Mouse (Mus musculus) MEL (cell line): ENCODE measurements around the gene Kansl1. TPM values are rescaled to one million over a fixed set of nuclear protein-coding genes. Genes with fewer than 3 reads are reported as not detected.

Experiments used
- DNase-seq: peaks from one replicate; pipeline ENCODE4 v3.0.0; 2011; ENCODE audit warnings: low read depth, low spot score
- H3K27ac ChIP-seq: 2 replicates; pipeline ENCODE4 v1.5.1; 2012; ENCODE audit warnings: low read depth, mild to moderate bottlenecking, control low read depth, low read length, moderate library complexity; ENCODE audit not compliant: control insufficient read depth
- H3K27me3 ChIP-seq, 2 experiments: fragments of 150-350 bp in 1 of 2; sonication (generic) in 1 of 2; 2 replicates each; pipeline ENCODE4 v1.6.1; 2012; ENCODE audit warnings: low read length in 2 of 2, mild to moderate bottlenecking in 2 of 2, improper control_type of control experiment in 1 of 2, moderate library complexity in 1 of 2; ENCODE audit not compliant: insufficient read depth in 2 of 2, control insufficient read depth in 1 of 2
- H3K36me3 ChIP-seq, 2 experiments: 2 replicates each; pipeline ENCODE4 v1.6.1; 2012 to 2014; ENCODE audit warnings: low read length in 2 of 2, improper control_type of control experiment in 1 of 2, inconsistent platforms in 1 of 2, mild to moderate bottlenecking in 1 of 2; ENCODE audit not compliant: insufficient read depth in 2 of 2, control insufficient read depth in 1 of 2
- H3K4me1 ChIP-seq, 2 experiments: fragments of 150-350 bp in 1 of 2; sonication (generic) in 1 of 2; 2 replicates each; pipeline ENCODE4 v1.6.1; 2012; ENCODE audit warnings: low read length in 2 of 2, improper control_type of control experiment in 1 of 2, mild to moderate bottlenecking in 1 of 2; ENCODE audit not compliant: insufficient read depth in 2 of 2, control insufficient read depth in 1 of 2
- H3K4me3 ChIP-seq, 2 experiments: fragments of 150-350 bp in 1 of 2; sonication (generic) in 1 of 2; 2 replicates each; pipeline ENCODE4 v1.5.1; 2012; ENCODE audit warnings: low read depth in 2 of 2, low read length in 2 of 2, mild to moderate bottlenecking in 2 of 2, moderate library complexity in 2 of 2, control low read depth in 1 of 2, improper control_type of control experiment in 1 of 2; ENCODE audit not compliant: control insufficient read depth in 1 of 2, insufficient read depth in 1 of 2
- H3K79me2 ChIP-seq: 2 replicates; pipeline ENCODE4 v1.6.1; 2012; ENCODE audit warnings: mild to moderate bottlenecking, low read length, moderate library complexity; ENCODE audit not compliant: control insufficient read depth, poor library complexity, insufficient read depth
- H3K9ac ChIP-seq: 2 replicates; pipeline ENCODE4 v1.6.1; 2012; ENCODE audit warnings: low read depth, mild to moderate bottlenecking, control low read depth, low read length, moderate library complexity; ENCODE audit not compliant: control insufficient read depth, poor library complexity, severe bottlenecking
- H3K9me3 ChIP-seq: fragments of 150-350 bp; sonication (generic); replicated peaks from 2 replicates; pipeline ENCODE4 v1.6.1; 2012; ENCODE audit warnings: mild to moderate bottlenecking, low read length, improper control_type of control experiment, moderate library complexity; ENCODE audit not compliant: insufficient read depth
- BHLHE40 ChIP-seq: IDR thresholded peaks from 2 replicates; pipeline ENCODE4 v1.6.1; 2012; ENCODE audit warnings: low read depth, mild to moderate bottlenecking, inconsistent platforms, low read length, improper control_type of control experiment, borderline replicate concordance
- CHD1 ChIP-seq: IDR thresholded peaks from 2 replicates; pipeline ENCODE4 v1.6.1; 2012; ENCODE audit warnings: low read depth, mild to moderate bottlenecking, inconsistent platforms, low read length, improper control_type of control experiment
- CHD2 ChIP-seq: IDR thresholded peaks from 2 replicates; pipeline ENCODE4 v1.6.1; 2011; ENCODE audit warnings: low read length, improper control_type of control experiment
- CTCF ChIP-seq, 3 experiments: IDR thresholded peaks in 2 of 3; conservative IDR thresholded peaks in 1 of 3; 2 replicates each; pipeline ENCODE4 v1.5.1; 2011 to 2012; ENCODE audit warnings: low read length in 3 of 3, low read depth in 2 of 3, mild to moderate bottlenecking in 2 of 3, improper control_type of control experiment in 1 of 3, inconsistent platforms in 1 of 3, mixed read lengths in 1 of 3, moderate library complexity in 1 of 3; ENCODE audit not compliant: control insufficient read depth in 1 of 3, insufficient read depth in 1 of 3, poor library complexity in 1 of 3, severe bottlenecking in 1 of 3
- E2F4 ChIP-seq: IDR thresholded peaks from 2 replicates; pipeline ENCODE4 v1.6.1; 2011; ENCODE audit warnings: low read depth, low read length, improper control_type of control experiment, borderline replicate concordance
- ELF1 ChIP-seq: IDR thresholded peaks from 2 replicates; pipeline ENCODE4 v1.6.1; 2014; ENCODE audit warnings: low read depth, mild to moderate bottlenecking, inconsistent platforms, low read length, improper control_type of control experiment, moderate library complexity
- EP300 ChIP-seq, 2 experiments: IDR thresholded peaks; 2 replicates each; pipeline ENCODE4 v1.6.1; 2011; ENCODE audit warnings: improper control_type of control experiment in 2 of 2, low read length in 2 of 2, low read depth in 1 of 2, mild to moderate bottlenecking in 1 of 2
- ETS1 ChIP-seq: IDR thresholded peaks from 2 replicates; pipeline ENCODE4 v1.6.1; 2012; ENCODE audit warnings: low read depth, mild to moderate bottlenecking, inconsistent platforms, low read length, improper control_type of control experiment, moderate library complexity
- GABPA ChIP-seq: IDR thresholded peaks from 2 replicates; pipeline ENCODE4 v1.6.1; 2012; ENCODE audit warnings: low read depth, mild to moderate bottlenecking, inconsistent platforms, low read length, improper control_type of control experiment, moderate library complexity
- GATA1 ChIP-seq: IDR thresholded peaks from 2 replicates; pipeline ENCODE4 v1.6.1; 2011; ENCODE audit warnings: low read depth, low read length, improper control_type of control experiment
- HCFC1 ChIP-seq: IDR thresholded peaks from 2 replicates; pipeline ENCODE4 v1.6.1; 2012; ENCODE audit warnings: low read depth, mild to moderate bottlenecking, inconsistent platforms, low read length, improper control_type of control experiment, moderate library complexity
- JUND ChIP-seq: IDR thresholded peaks from 2 replicates; pipeline ENCODE4 v1.6.1; 2011; ENCODE audit warnings: low read depth, mild to moderate bottlenecking, improper control_type of control experiment, low read length
- KAT2A ChIP-seq: conservative IDR thresholded peaks from 2 replicates; pipeline ENCODE4 v1.6.1; 2012; ENCODE audit warnings: low read depth, low read length, improper control_type of control experiment, inconsistent platforms
- MAFK ChIP-seq: IDR thresholded peaks from 2 replicates; pipeline ENCODE4 v1.6.1; 2011; ENCODE audit warnings: low read depth, mild to moderate bottlenecking, low read length, improper control_type of control experiment, borderline replicate concordance
- MAX ChIP-seq: IDR thresholded peaks from 2 replicates; pipeline ENCODE4 v1.6.1; 2011; ENCODE audit warnings: low read length, improper control_type of control experiment
- MAZ ChIP-seq: IDR thresholded peaks from 2 replicates; pipeline ENCODE4 v1.6.1; 2012; ENCODE audit warnings: low read depth, mild to moderate bottlenecking, inconsistent platforms, low read length, improper control_type of control experiment
- MEF2A ChIP-seq: IDR thresholded peaks from 2 replicates; pipeline ENCODE4 v1.6.1; 2014; ENCODE audit warnings: low read depth, mild to moderate bottlenecking, inconsistent platforms, low read length, improper control_type of control experiment; ENCODE audit not compliant: poor library complexity, insufficient replicate concordance, severe bottlenecking; ENCODE audit errors: extremely low read depth
- MXI1 ChIP-seq: IDR thresholded peaks from 2 replicates; pipeline ENCODE4 v1.6.1; 2011; ENCODE audit warnings: mild to moderate bottlenecking, low read depth, low read length, improper control_type of control experiment
- MYB ChIP-seq: IDR thresholded peaks from 2 replicates; pipeline ENCODE4 v1.6.1; 2011; ENCODE audit warnings: mild to moderate bottlenecking, low read depth, low read length, improper control_type of control experiment
- MYC ChIP-seq: IDR thresholded peaks from 2 replicates; pipeline ENCODE4 v1.6.1; 2011; ENCODE audit warnings: low read depth, mild to moderate bottlenecking, low read length, improper control_type of control experiment, moderate library complexity
- NELFE ChIP-seq: IDR thresholded peaks from 2 replicates; pipeline ENCODE4 v1.6.1; 2011; ENCODE audit warnings: low read depth, low read length, improper control_type of control experiment
- NRF1 ChIP-seq: IDR thresholded peaks from 2 replicates; pipeline ENCODE4 v1.6.1; 2014; ENCODE audit warnings: low read depth, mild to moderate bottlenecking, inconsistent platforms, low read length, improper control_type of control experiment, moderate library complexity; ENCODE audit not compliant: poor library complexity, insufficient read depth, severe bottlenecking
- POLR2A ChIP-seq, 2 experiments: IDR thresholded peaks; 2 replicates each; pipeline ENCODE4 v1.6.1; 2011 to 2012; ENCODE audit warnings: low read length in 2 of 2, mild to moderate bottlenecking in 2 of 2, control low read depth in 1 of 2, improper control_type of control experiment in 1 of 2, low read depth in 1 of 2, moderate library complexity in 1 of 2; ENCODE audit not compliant: control insufficient read depth in 1 of 2, insufficient read depth in 1 of 2, poor library complexity in 1 of 2
- POLR2AphosphoS2 ChIP-seq: IDR thresholded peaks from 2 replicates; pipeline ENCODE4 v1.6.1; 2011; ENCODE audit warnings: low read length, improper control_type of control experiment
- POLR2AphosphoS5 ChIP-seq: IDR thresholded peaks from 2 replicates; pipeline ENCODE4 v1.6.1; 2012; ENCODE audit warnings: low read depth, borderline replicate concordance, mild to moderate bottlenecking, inconsistent platforms, low read length, moderate library complexity, mixed read lengths
- RAD21 ChIP-seq: IDR thresholded peaks from 2 replicates; pipeline ENCODE4 v1.6.1; 2011; ENCODE audit warnings: mild to moderate bottlenecking, low read depth, low read length, improper control_type of control experiment
- RCOR1 ChIP-seq: IDR thresholded peaks from 2 replicates; pipeline ENCODE4 v1.6.1; 2012; ENCODE audit warnings: low read depth, mild to moderate bottlenecking, inconsistent platforms, low read length, improper control_type of control experiment
- TAL1 ChIP-seq: IDR thresholded peaks from 2 replicates; pipeline ENCODE4 v1.6.1; 2012; ENCODE audit warnings: mild to moderate bottlenecking, inconsistent platforms, low read length, moderate library complexity, mixed read lengths
- TBP ChIP-seq: IDR thresholded peaks from 2 replicates; pipeline ENCODE4 v1.8.0; 2011; ENCODE audit warnings: low read depth, low read length, improper control_type of control experiment
- TCF12 ChIP-seq: IDR thresholded peaks from 2 replicates; pipeline ENCODE4 v1.6.1; 2014; ENCODE audit warnings: low read depth, mild to moderate bottlenecking, inconsistent platforms, low read length, improper control_type of control experiment, moderate library complexity
- UBTF ChIP-seq: IDR thresholded peaks from 2 replicates; pipeline ENCODE4 v1.6.1; 2012; ENCODE audit warnings: low read depth, mild to moderate bottlenecking, inconsistent platforms, low read length, improper control_type of control experiment, moderate library complexity, borderline replicate concordance; ENCODE audit not compliant: insufficient read depth
- USF1 ChIP-seq: IDR thresholded peaks from 2 replicates; pipeline ENCODE4 v1.6.1; 2014; ENCODE audit warnings: low read depth, mild to moderate bottlenecking, inconsistent platforms, low read length, improper control_type of control experiment, moderate library complexity
- USF2 ChIP-seq, 2 experiments: IDR thresholded peaks; 2 replicates each; pipeline ENCODE4 v1.6.1; 2011 to 2012; ENCODE audit warnings: improper control_type of control experiment in 2 of 2, low read length in 2 of 2, borderline replicate concordance in 1 of 2, inconsistent platforms in 1 of 2, low read depth in 1 of 2, mild to moderate bottlenecking in 1 of 2; ENCODE audit not compliant: insufficient read depth in 1 of 2
- ZC3H11A ChIP-seq: IDR thresholded peaks from 2 replicates; pipeline ENCODE4 v1.6.1; 2012; ENCODE audit warnings: low read depth, mild to moderate bottlenecking, inconsistent platforms, low read length, improper control_type of control experiment
- ZKSCAN1 ChIP-seq: IDR thresholded peaks from 2 replicates; pipeline ENCODE4 v1.6.1; 2012; ENCODE audit warnings: low read depth, mild to moderate bottlenecking, inconsistent platforms, low read length, improper control_type of control experiment, moderate library complexity
- ZMIZ1 ChIP-seq: IDR thresholded peaks from 2 replicates; pipeline ENCODE4 v1.6.1; 2012; ENCODE audit warnings: low read depth, mild to moderate bottlenecking, inconsistent platforms, low read length, improper control_type of control experiment, moderate library complexity
- ZNF384 ChIP-seq: IDR thresholded peaks from 2 replicates; pipeline ENCODE4 v1.6.1; 2012; ENCODE audit warnings: low read depth, mild to moderate bottlenecking, inconsistent platforms, low read length, improper control_type of control experiment
- polyA plus RNA-seq, 2 experiments: library from polyadenylated mRNA; stranded (reverse) in 1 of 2; unstranded in 1 of 2; fragments of >175 nt in 1 of 2; fragments of >200 nt in 1 of 2; gene quantifications; 2 replicates each; pipeline versions ENCODE4 v1.2.1 to v1.2.4; 2012; ENCODE audit warnings: low replicate concordance in 2 of 2, low read depth in 1 of 2; ENCODE audit not compliant: insufficient read length in 2 of 2, insufficient read depth in 1 of 2, missing spikeins in 1 of 2
- total RNA-seq: library from RNA; depleted of rRNA; stranded (reverse); fragments of 300-350 nt; gene quantifications from 2 replicates; pipeline ENCODE4 v1.2.3, GENCODE M21; 2012

Gene Kansl1
- total and polyA plus RNA-seq, 3 experiments, result 14.9 to 76.3 (median 56.4) TPM

GRCm38 (mm10) chr11:104435753-104436152 lies 32.9 kb downstream of the Kansl1 start:
- peaks cover 4 to 66% of the 10 kb centered on the region in 2 experiments; a peak in 3 of 4 replicates for H3K36me3 ChIP-seq
- peaks cover 25 to 70% of the 10 kb centered on the region in 2 experiments for H3K4me1 ChIP-seq
- TF ChIP-seq MXI1, result no peak
- 0 out of 2 replicates have a peak, but pooled peaks have one; percentile 0 for TF ChIP-seq ZC3H11A
- peak; percentile 98 for TF ChIP-seq RCOR1
- TF ChIP-seq ZMIZ1, result no peak
- peak; percentile 22; the same call in 1 of the 2 replicates for TF ChIP-seq BHLHE40
- TF ChIP-seq MAX, result no peak
- no peak for TF ChIP-seq E2F4
- TF ChIP-seq MYB, result 0 out of 2 replicates have a peak, but pooled peaks have one; percentile 52
- TF ChIP-seq KAT2A, result no peak; the same call in 1 of the 2 replicates
- no peak for TF ChIP-seq NRF1
- TF ChIP-seq MAZ, result no peak
- peak; percentile 62; the same call in 1 of the 2 replicates for TF ChIP-seq MEF2A
- no peak for TF ChIP-seq POLR2AphosphoS5
- TF ChIP-seq CHD2, result no peak
- peak; percentile 99 to 100 for TF ChIP-seq EP300 (IDR thresholded peaks at IDR 0.05; ENCODE audit: low read depth in 1 of 2, low read length in 2 of 2)
- peak; percentile 38; the same call in 1 of the 2 replicates for TF ChIP-seq ELF1
- peak; percentile 99 for TF ChIP-seq GATA1
- no peak for TF ChIP-seq MYC
- TF ChIP-seq POLR2AphosphoS2, result no peak
- TF ChIP-seq USF1, result no peak
- no peak for TF ChIP-seq HCFC1
- TF ChIP-seq UBTF, result no peak
- no peak for TF ChIP-seq POLR2A (IDR thresholded peaks at IDR 0.05; ENCODE audit: control insufficient read depth in 1 of 2, insufficient read depth in 1 of 2, low read depth in 1 of 2, low read length in 2 of 2, poor library complexity in 1 of 2)
- no peak; the same call in 1 of the 2 replicates for TF ChIP-seq MAFK
- no peak for TF ChIP-seq GABPA
- peak; percentile 95 for TF ChIP-seq ZNF384
- no peak for TF ChIP-seq USF2 (IDR thresholded peaks at IDR 0.05; ENCODE audit: borderline replicate concordance in 1 of 2, insufficient read depth in 1 of 2, low read depth in 1 of 2, low read length in 2 of 2)
- no peak for TF ChIP-seq NELFE
- TF ChIP-seq TCF12, result peak; percentile 99
- TF ChIP-seq RAD21, result no peak
- TF ChIP-seq JUND, result no peak; the same call in 1 of the 2 replicates
- TF ChIP-seq CTCF (IDR thresholded peaks at IDR 0.05 in 2 of 3, conservative IDR thresholded peaks at IDR 0.05 in 1 of 3; ENCODE audit: control insufficient read depth in 1 of 3, insufficient read depth in 1 of 3, low read depth in 2 of 3, low read length in 3 of 3, poor library complexity in 1 of 3, severe bottlenecking in 1 of 3), result no peak
- peak; percentile 88 for TF ChIP-seq TAL1
- no peak for TF ChIP-seq ZKSCAN1
- peak; percentile 92 for TF ChIP-seq ETS1
- TF ChIP-seq TBP, result no peak
- no peak for TF ChIP-seq CHD1

More at GRCm38 (mm10) chr11:104435753-104436152, 32.9 kb downstream of the Kansl1 start:
- H3K9ac ChIP-seq, result no peak overlapping the region
- peak overlapping the region; percentile 45 for H3K27ac ChIP-seq
- H3K9me3 ChIP-seq, result no peaks in the 10 kb centered on the region
- no peak overlapping the region for H3K4me3 ChIP-seq
- peaks cover 52% of the 10 kb centered on the region for H3K79me2 ChIP-seq
- peak; percentile 76 for DNase-seq
- H3K27me3 ChIP-seq, result no peaks in the 10 kb centered on the region
